Mouse (Mus musculus): ENCODE results near the gene Zswim8.

DNA sequence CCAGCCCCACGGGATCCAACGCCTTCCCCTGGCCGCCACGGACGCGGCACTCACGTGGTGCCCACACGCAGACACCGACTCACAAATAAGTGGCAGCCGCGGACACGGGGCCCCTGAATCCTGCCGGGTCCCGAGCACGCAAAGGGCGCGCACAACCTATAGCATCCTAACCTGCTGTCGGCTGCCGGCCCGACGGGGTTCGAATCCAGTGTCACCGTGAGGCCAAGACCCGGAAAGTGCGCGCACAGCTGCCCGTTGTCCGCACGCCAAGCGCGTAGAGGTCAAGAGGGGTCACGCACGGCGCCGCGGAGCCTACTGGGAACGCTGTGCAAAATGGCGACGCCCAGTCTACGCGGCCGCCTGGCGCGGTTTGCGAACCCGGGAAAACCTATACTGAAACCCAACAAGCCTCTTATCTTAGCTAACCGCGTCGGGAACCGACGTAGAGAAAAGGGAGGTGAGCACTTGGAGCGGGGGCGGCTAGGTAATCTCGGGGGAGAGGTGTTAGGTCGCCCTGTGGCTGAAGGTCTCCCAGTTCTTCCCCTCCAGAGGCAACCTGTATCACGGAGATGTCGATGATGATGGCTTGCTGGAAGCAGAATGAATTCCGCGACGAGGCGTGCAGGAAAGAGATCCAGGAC, 4.5 kb upstream of the Zswim8 start, which contains the start of gene Chchd1:
- TF ChIP-seq POLR2A (IDR thresholded peaks at IDR 0.05; ENCODE audit: low read depth, low read length) (peak; percentile 39), CTCF (conservative IDR thresholded peaks at IDR 0.05; ENCODE audit: insufficient read depth, insufficient read length, low read depth, low read length) (no peak)
